1 mouse cellular context compared by ENCODE assay signal in the genomic region with DNA sequence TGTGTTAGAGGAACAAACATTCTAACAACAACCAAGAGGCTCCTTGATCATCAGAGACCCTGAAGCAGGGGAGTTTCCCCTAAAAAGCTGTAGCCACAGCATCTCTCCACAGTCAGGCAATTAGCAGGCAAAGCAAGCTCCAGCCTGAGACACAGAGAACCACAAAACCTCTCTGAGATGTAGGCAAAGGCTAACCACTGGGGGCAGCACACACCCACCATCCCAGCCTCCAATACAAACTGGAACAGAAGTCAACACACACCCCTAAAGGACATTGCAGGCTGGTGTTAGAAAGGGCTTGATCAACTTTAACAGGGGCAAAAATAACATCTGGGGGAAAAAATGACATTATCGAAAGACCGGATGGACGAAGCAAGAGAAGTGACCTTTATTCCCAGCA.
TF ChIP-seq lines count a peak whose summit lies in the region.

No protein-coding gene starts in this region.

TF ChIP-seq in CH12.LX, 34 proteins besides CTCF, POLR2A, EP300 and RAD21:
- TF ChIP-seq POLR2AphosphoS2 (IDR thresholded peaks at IDR 0.05; ENCODE audit: low read depth, low read length) (no peak), ZNF384 (IDR thresholded peaks at IDR 0.05; ENCODE audit: low read depth, low read length) (no peak), ETS1 (conservative IDR thresholded peaks at IDR 0.05; ENCODE audit: low read depth, low read length) (no peak), MAZ (IDR thresholded peaks at IDR 0.05; ENCODE audit: low read depth, low read length) (no peak), MEF2A (IDR thresholded peaks at IDR 0.05; ENCODE audit: borderline replicate concordance, low read depth, low read length) (no peak), NELFE (IDR thresholded peaks at IDR 0.05; ENCODE audit: low read depth, low read length) (no peak), MAX (IDR thresholded peaks at IDR 0.05; ENCODE audit: low read length) (no peak), ELF1 (IDR thresholded peaks at IDR 0.05; ENCODE audit: low read depth, low read length) (no peak), KAT2A (IDR thresholded peaks at IDR 0.05; ENCODE audit: insufficient replicate concordance, low read length) (no peak), IRF4 (IDR thresholded peaks at IDR 0.05; ENCODE audit: low read depth, low read length) (no peak), MAFK (IDR thresholded peaks at IDR 0.05; ENCODE audit: insufficient replicate concordance, low read length) (no peak), ZKSCAN1 (IDR thresholded peaks at IDR 0.05; ENCODE audit: borderline replicate concordance, low read depth, low read length) (no peak), GABPA (IDR thresholded peaks at IDR 0.05; ENCODE audit: insufficient replicate concordance, low read depth, low read length) (no peak), ZMIZ1 (IDR thresholded peaks at IDR 0.05; ENCODE audit: low read depth, low read length) (no peak), JUN (IDR thresholded peaks at IDR 0.05; ENCODE audit: insufficient read depth, low read depth, low read length) (no peak), JUND (conservative IDR thresholded peaks at IDR 0.05; ENCODE audit: low read depth, low read length) (no peak)
